In the genomic region with DNA sequence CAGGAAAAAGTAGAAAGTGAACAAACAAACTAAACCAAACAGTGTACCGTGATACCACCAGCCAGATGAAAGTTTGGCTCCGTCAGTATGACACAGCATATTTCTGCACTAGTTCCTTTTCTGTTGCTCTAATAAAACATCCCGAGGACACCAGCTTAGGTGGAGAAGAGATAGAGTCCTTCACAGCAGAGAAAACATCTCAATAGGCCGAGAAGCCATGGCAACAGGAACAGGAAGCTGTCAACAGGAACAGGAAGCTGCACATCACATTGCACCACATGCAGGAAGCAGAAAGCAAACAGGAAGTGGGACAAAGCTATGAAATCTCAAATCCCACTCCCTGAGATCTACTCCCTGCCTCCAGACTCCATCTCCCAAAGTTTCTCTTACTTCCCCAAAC, we compare ENCODE assay signal across 30 mouse cellular contexts.
A peak's percentile ranks its signal among the peaks of the same experiment; 100 is the strongest.
DNase-seq lines count a peak whose midpoint lies in the region; ATAC-seq and TF ChIP-seq lines count a peak whose summit lies in the region.
"Had no signal": no experiment of that assay in that cellular context is flagged by ENCODE, and none has a peak within 500 bp of the region (broad histone marks: within the 10 kb centered on the region; RNA-seq: fewer than 3 reads in every experiment).

No protein-coding gene starts in this region.

- no peak overlapping the region for H3K9ac ChIP-seq in MEL (ENCODE audit: control insufficient read depth, low read depth, low read length, poor library complexity, severe bottlenecking)
- H3K9ac ChIP-seq: embryonic facial prominence, embryonic 15.5 days; forebrain, embryonic 13.5 days; heart, embryonic 13.5 days; hindbrain, embryonic 15.5 days; limb, embryonic 12.5 days; midbrain, embryonic 15.5 days; neural tube, embryonic 12.5 days had no signal

- no peaks in the 10 kb centered on the region for H3K27me3 ChIP-seq in MEL (ENCODE audit: control insufficient read depth in 1 of 2, insufficient read depth in 2 of 2, low read length in 2 of 2)
- H3K27me3 ChIP-seq: embryonic facial prominence, embryonic 15.5 days; forebrain, embryonic 13.5 days; heart, embryonic 13.5 days; hindbrain, embryonic 15.5 days; limb, embryonic 12.5 days; midbrain, embryonic 15.5 days; neural tube, embryonic 12.5 days had no signal

- TF ChIP-seq CTCF in MEL (IDR thresholded peaks at IDR 0.05 in 2 of 3, conservative IDR thresholded peaks at IDR 0.05 in 1 of 3; ENCODE audit: control insufficient read depth in 1 of 3, insufficient read depth in 1 of 3, low read depth in 2 of 3, low read length in 3 of 3, poor library complexity in 1 of 3, severe bottlenecking in 1 of 3), result no peak
- TF ChIP-seq CTCF in embryonic fibroblast, embryonic 13.5 days (IDR thresholded peaks at IDR 0.05; ENCODE audit: borderline replicate concordance, insufficient read depth, low read length), result no peak

- H3K4me3 ChIP-seq in MEL (ENCODE audit: control insufficient read depth in 1 of 2, insufficient read depth in 1 of 2, low read depth in 2 of 2, low read length in 2 of 2), result no peak overlapping the region
- no peak overlapping the region for H3K4me3 ChIP-seq in embryonic fibroblast, embryonic 13.5 days (ENCODE audit: insufficient read depth, low read length)
- H3K4me3 ChIP-seq: embryonic facial prominence, embryonic 10.5 days; embryonic facial prominence, embryonic 15.5 days; forebrain, embryonic 13.5 days; heart, adult 2 months; heart, embryonic 13.5 days; hindbrain, embryonic 10.5 days; hindbrain, embryonic 15.5 days; limb, embryonic 12.5 days; midbrain, embryonic 10.5 days; midbrain, embryonic 15.5 days; neural tube, embryonic 12.5 days had no signal

- no peaks in the 10 kb centered on the region for H3K36me3 ChIP-seq in MEL (ENCODE audit: control insufficient read depth in 1 of 2, insufficient read depth in 2 of 2, low read length in 2 of 2)
- H3K36me3 ChIP-seq: embryonic facial prominence, embryonic 10.5 days; embryonic facial prominence, embryonic 15.5 days; heart, embryonic 13.5 days; hindbrain, embryonic 10.5 days; hindbrain, embryonic 15.5 days; limb, embryonic 12.5 days; midbrain, embryonic 10.5 days; midbrain, embryonic 15.5 days; neural tube, embryonic 12.5 days had no signal

- no peaks in the 10 kb centered on the region for H3K9me3 ChIP-seq in MEL (replicated peaks; ENCODE audit: insufficient read depth, low read length)
- H3K9me3 ChIP-seq: embryonic facial prominence, embryonic 10.5 days; embryonic facial prominence, embryonic 15.5 days; forebrain, embryonic 13.5 days; heart, embryonic 13.5 days; hindbrain, embryonic 10.5 days; hindbrain, embryonic 15.5 days; limb, embryonic 12.5 days; midbrain, embryonic 10.5 days; midbrain, embryonic 15.5 days; neural tube, embryonic 12.5 days had no signal

- H3K4me1 ChIP-seq in MEL (ENCODE audit: control insufficient read depth in 1 of 2, insufficient read depth in 2 of 2, low read length in 2 of 2), result no peaks in the 10 kb centered on the region
- H3K4me1 ChIP-seq in embryonic fibroblast, embryonic 13.5 days (ENCODE audit: control insufficient read depth, insufficient read depth, low read length), result peaks cover 21% of the 10 kb centered on the region
- H3K4me1 ChIP-seq: embryonic facial prominence, embryonic 15.5 days; heart, embryonic 13.5 days; hindbrain, embryonic 15.5 days; limb, embryonic 12.5 days; midbrain, embryonic 15.5 days; neural tube, embryonic 12.5 days had no signal

- TF ChIP-seq EP300 in MEL (IDR thresholded peaks at IDR 0.05; ENCODE audit: low read depth in 1 of 2, low read length in 2 of 2), result no peak

- no peak for TF ChIP-seq POLR2A in MEL (IDR thresholded peaks at IDR 0.05; ENCODE audit: control insufficient read depth in 1 of 2, insufficient read depth in 1 of 2, low read depth in 1 of 2, low read length in 2 of 2, poor library complexity in 1 of 2)
- TF ChIP-seq POLR2A in embryonic fibroblast, embryonic 13.5 days (IDR thresholded peaks at IDR 0.05; ENCODE audit: low read depth, low read length), result 0 out of 2 replicates have a peak, but pooled peaks have one; percentile 9

- no peaks in the 10 kb centered on the region for H3K79me2 ChIP-seq in MEL (ENCODE audit: control insufficient read depth, insufficient read depth, low read length, poor library complexity)

- peak; percentile 3 for DNase-seq in A20 (ENCODE audit: low read depth, low spot score)
- peak; percentile 47 for DNase-seq in MEL (ENCODE audit: low read depth, low spot score)
- no peak for DNase-seq in c-Kit-positive CD71-positive TER-119-positive erythroid progenitor cells, embryonic 14.5 days (ENCODE audit: low spot score)
- DNase-seq in layer of hippocampus, adult 18-20 months (ENCODE audit: low spot score in 2 of 2), result no peak
- no peak for DNase-seq in heart, adult 8-10 months (ENCODE audit: low spot score)
- DNase-seq: adrenal gland, postnatal 14 days; cerebellum, adult 11-12 months; cerebellum, adult 9-11 months; gastrocnemius, postnatal 25 days; heart, adult 2 months; kidney, adult 2 months; kidney, postnatal 4 days; lung, postnatal 4 days; right cerebral cortex, adult 18-20 months; right cerebral cortex, postnatal 4 days; thymus, postnatal 4 days had no signal

- peak overlapping the region; percentile 34 for H3K27ac ChIP-seq in MEL (ENCODE audit: control insufficient read depth, low read depth, low read length)
- H3K27ac ChIP-seq in embryonic fibroblast, embryonic 13.5 days (ENCODE audit: insufficient read depth, low read length), result peak overlapping the region; percentile 100
- H3K27ac ChIP-seq: embryonic facial prominence, embryonic 10.5 days; embryonic facial prominence, embryonic 15.5 days; forebrain, embryonic 13.5 days; heart, adult 2 months; heart, embryonic 13.5 days; hindbrain, embryonic 15.5 days; limb, embryonic 12.5 days; midbrain, embryonic 10.5 days; midbrain, embryonic 15.5 days; neural tube, embryonic 12.5 days; stomach, postnatal 0 days had no signal

- no peak for TF ChIP-seq RAD21 in MEL (IDR thresholded peaks at IDR 0.05; ENCODE audit: low read depth, low read length)

- ATAC-seq in megakaryocyte progenitor cell, adult 5-6 weeks (replicated peaks; ENCODE audit: poor library complexity), result peak; percentile 55; the same call in 1 of the 2 replicates
- ATAC-seq: forebrain, embryonic 13.5 days; inflammation-experienced regulatory T-cells, adult 6 months; midbrain, embryonic 15.5 days had no signal

TF ChIP-seq in MEL, 35 proteins besides CTCF, POLR2A, EP300 and RAD21:
- peak; percentile 91 for TF ChIP-seq GABPA (IDR thresholded peaks at IDR 0.05; ENCODE audit: low read depth, low read length)
- TF ChIP-seq SIN3A (IDR thresholded peaks at IDR 0.05; ENCODE audit: low read length), result no peak
- TF ChIP-seq ELF1 (IDR thresholded peaks at IDR 0.05; ENCODE audit: low read depth, low read length), result peak; percentile 73; the same call in 1 of the 2 replicates
- 0 out of 2 replicates have a peak, but pooled peaks have one; percentile 6 for TF ChIP-seq USF1 (IDR thresholded peaks at IDR 0.05; ENCODE audit: low read depth, low read length)

Comparison
In these comparisons a context has a peak if more than half of its experiments do, and no peak if none do; other contexts are left out.
1. DNase-seq: peak in A20 (single experiment) and MEL (single experiment); none in c-Kit-positive CD71-positive TER-119-positive erythroid progenitor cells, embryonic 14.5 days (single experiment), layer of hippocampus, adult 18-20 months (0 of 2) and heart, adult 8-10 months (single experiment).